Mouse (Mus musculus) liver, postnatal 0 days (tissue): Measurements from ENCODE around the gene Mitd1.

Experiments used
- CTCF ChIP-seq: sonication (generic); IDR thresholded peaks from 2 replicates; pipeline ENCODE4 v1.5.1; 2016; ENCODE audit warnings: antibody characterized with exemption, low read depth
- EP300 ChIP-seq: IDR thresholded peaks from 2 replicates; pipeline ENCODE4 v1.6.1; 2016; ENCODE audit warnings: antibody characterized with exemption, low read depth, mild to moderate bottlenecking

GRCm38 (mm10) chr1:37846878-37847277 lies 43.3 kb downstream of the Mitd1 start:
- TF ChIP-seq EP300, result no peak
- TF ChIP-seq CTCF, result no peak
